Mouse (Mus musculus) liver, adult 2 months (tissue): ENCODE data around the gene Grin3b.

Experiments
- CTCF ChIP-seq: fragments of 200-500 bp; IDR thresholded peaks from 2 replicates; pipeline ENCODE4 v1.5.1; 2011; ENCODE audit warnings: low read depth, low read length, control low read depth
- POLR2A ChIP-seq: fragments of 200-500 bp; IDR thresholded peaks from 2 replicates; pipeline ENCODE4 v1.6.1; 2011; ENCODE audit warnings: low read length, control low read depth; ENCODE audit not compliant: insufficient read depth; ENCODE audit errors: extremely low read depth

DNA sequence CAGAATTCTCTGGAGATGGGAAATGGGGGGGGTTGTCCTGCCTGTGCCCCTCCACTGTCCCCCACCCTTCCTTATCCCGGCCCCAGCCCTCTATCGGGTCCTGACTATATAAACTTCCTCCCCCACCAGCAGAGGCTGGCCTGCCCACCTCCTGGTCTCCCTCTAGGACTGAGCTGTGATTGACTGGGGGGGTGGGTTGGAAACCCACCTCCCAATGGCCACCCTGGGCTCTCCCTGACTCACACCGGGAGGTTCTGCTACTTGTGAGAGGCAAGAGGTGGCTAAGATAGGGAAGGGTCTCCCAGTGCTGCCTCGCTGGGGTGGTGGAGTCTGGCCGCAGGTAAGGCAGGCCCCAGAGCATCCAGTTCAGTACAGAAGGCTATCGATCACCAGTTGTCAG is 23.0 kb upstream of the Grin3b start:
- TF ChIP-seq CTCF (no peak), POLR2A (no peak)
